Mouse (Mus musculus): ENCODE data around the gene Upk3b. TPM values are rescaled to one million over a fixed set of nuclear protein-coding genes. Genes with fewer than 3 reads are reported as not detected.

Upk3b gene
- polyA plus RNA-seq, 1 experiment from 2014 or later: 54.6 TPM

DNA sequence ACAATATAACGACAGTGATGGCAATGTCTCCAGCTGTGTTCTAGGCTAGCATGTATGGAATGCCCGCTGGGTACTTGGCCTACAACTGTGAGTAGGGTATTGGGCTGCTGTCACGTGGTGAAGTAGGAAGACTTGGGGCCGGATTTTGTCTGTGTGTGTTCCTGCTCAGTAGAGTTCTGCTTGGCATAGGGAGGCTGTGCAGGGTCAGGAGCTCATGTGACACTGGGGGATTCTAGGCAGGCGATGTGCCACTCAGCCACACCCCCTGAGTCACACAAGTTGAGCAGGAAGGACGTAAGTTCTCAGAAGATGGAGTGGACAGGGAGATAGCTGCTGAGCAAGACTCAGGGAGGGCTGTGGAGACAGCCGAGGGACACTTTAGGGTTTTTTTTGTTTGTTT lies 30.6 kb upstream of the Upk3b start:
- Histone ChIP-seq H3K27me3 (replicated peaks) (no peaks in the 10 kb centered on the region), H3K27ac (replicated peaks) (no peak overlapping the region), H3K9ac (no peak overlapping the region), H3K4me2 (no peak overlapping the region), H3K36me3 (peaks cover 34% of the 10 kb centered on the region), H3K9me3 (no peaks in the 10 kb centered on the region), H3K4me3 (no peak overlapping the region), H3K4me1 (peaks cover 28% of the 10 kb centered on the region)
- 61% methylated on average over 7 of the region's 7 CpGs for WGBS
- no peak for ATAC-seq (ENCODE audit: extremely low read depth, insufficient number of reproducible peaks, low FRiP score, low TSS enrichment)

- H3K4me2 ChIP-seq: peak overlapping the region; percentile 33
- peak overlapping the region; percentile 62 for H3K9ac ChIP-seq
- H3K4me1 ChIP-seq: peaks cover 55% of the 10 kb centered on the region
- no peaks in the 10 kb centered on the region for H3K27me3 ChIP-seq (replicated peaks)
- peak; percentile 67 for ATAC-seq (ENCODE audit: extremely low read depth, insufficient number of reproducible peaks, low FRiP score, low TSS enrichment)
- H3K9me3 ChIP-seq: no peaks in the 10 kb centered on the region
- WGBS: 46% methylated on average over 10 of the region's 10 CpGs
- peaks cover 51% of the 10 kb centered on the region for H3K36me3 ChIP-seq
- peak overlapping the region; percentile 78 for H3K27ac ChIP-seq (replicated peaks)
- no peak overlapping the region for H3K4me3 ChIP-seq
These were observed 23.4 kb upstream of the Upk3b start for GRCm38 (mm10) chr5:136014877-136015276.

GRCm38 (mm10) chr5:136015586-136015985 lies 22.7 kb upstream of the Upk3b start:
- Histone ChIP-seq H3K9ac (peak overlapping the region; percentile 62), H3K4me2 (peak overlapping the region; percentile 33), H3K4me1 (peaks cover 61% of the 10 kb centered on the region), H3K36me3 (peaks cover 51% of the 10 kb centered on the region), H3K27me3 (replicated peaks) (no peaks in the 10 kb centered on the region), H3K4me3 (no peak overlapping the region), H3K9me3 (no peaks in the 10 kb centered on the region), H3K27ac (replicated peaks) (peak overlapping the region; percentile 78)
- 73% methylated on average over 10 of the region's 10 CpGs for WGBS
- no peak for ATAC-seq (ENCODE audit: extremely low read depth, insufficient number of reproducible peaks, low FRiP score, low TSS enrichment)

- Histone ChIP-seq H3K4me1 (peaks cover 61% of the 10 kb centered on the region), H3K4me3 (no peak overlapping the region), H3K9me3 (no peaks in the 10 kb centered on the region), H3K36me3 (peaks cover 44% of the 10 kb centered on the region), H3K9ac (peak overlapping the region; percentile 63), H3K4me2 (peak overlapping the region; percentile 33; the same call in 1 of the 2 replicates), H3K27ac (replicated peaks) (peak overlapping the region; percentile 78), H3K27me3 (replicated peaks) (no peaks in the 10 kb centered on the region)
- 54% methylated on average over 10 of the region's 10 CpGs for WGBS
- ATAC-seq (ENCODE audit: extremely low read depth, insufficient number of reproducible peaks, low FRiP score, low TSS enrichment): no peak
These were observed 22.1 kb upstream of the Upk3b start for GRCm38 (mm10) chr5:136016014-136016876.

DNA sequence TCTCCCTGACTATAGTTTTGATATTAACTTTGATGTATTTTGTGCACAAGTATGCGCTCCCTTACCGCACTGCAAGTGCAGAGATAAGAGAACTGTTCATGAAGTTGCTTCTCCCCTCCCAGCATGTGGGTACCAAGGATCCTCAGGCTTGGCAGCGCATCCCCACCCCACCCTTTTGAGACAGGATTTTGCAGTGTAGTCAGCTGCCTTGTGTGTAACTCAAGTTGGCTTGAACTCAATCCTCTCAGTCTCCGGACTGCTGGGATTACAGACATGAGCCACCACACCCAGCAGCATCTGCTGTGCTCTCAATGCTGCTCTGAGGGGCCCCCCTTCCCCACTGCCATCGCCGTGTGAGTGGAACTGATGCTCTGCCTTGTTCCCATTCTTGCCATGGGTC lies 21.0 kb upstream of the Upk3b start:
- Histone ChIP-seq H3K4me2 (no peak overlapping the region), H3K4me3 (no peak overlapping the region), H3K9me3 (no peaks in the 10 kb centered on the region), H3K9ac (no peak overlapping the region), H3K27ac (replicated peaks) (no peak overlapping the region), H3K4me1 (peaks cover 61% of the 10 kb centered on the region), H3K36me3 (peaks cover 44% of the 10 kb centered on the region), H3K27me3 (replicated peaks) (no peaks in the 10 kb centered on the region)
- WGBS: 79% methylated on average over 6 of the region's 6 CpGs
- ATAC-seq (ENCODE audit: extremely low read depth, insufficient number of reproducible peaks, low FRiP score, low TSS enrichment): no peak

DNA sequence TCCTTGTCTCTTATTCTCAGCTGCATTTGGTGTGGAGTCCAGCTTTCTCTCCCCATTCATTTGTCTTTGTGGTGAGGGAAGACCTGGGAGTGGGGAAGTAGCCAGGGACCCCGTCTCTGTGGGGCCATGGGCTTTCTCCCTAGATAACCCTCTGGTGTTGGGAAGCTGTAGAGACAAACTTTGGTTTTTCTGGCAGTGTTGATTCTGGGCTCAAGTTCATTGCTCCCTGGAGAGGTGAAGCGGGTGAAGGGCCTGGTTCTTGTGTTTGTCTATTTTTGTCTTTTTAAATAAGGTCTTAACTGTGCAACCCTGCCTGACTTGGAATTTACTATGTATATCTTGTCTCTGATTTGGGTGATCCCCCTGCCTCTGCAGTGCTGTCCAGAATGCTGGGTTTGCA lies 19.6 kb upstream of the Upk3b start:
- ATAC-seq (ENCODE audit: extremely low read depth, insufficient number of reproducible peaks, low FRiP score, low TSS enrichment): no peak
- H3K9me3 ChIP-seq: no peaks in the 10 kb centered on the region
- H3K27ac ChIP-seq (replicated peaks): peak overlapping the region; percentile 66
- no peak overlapping the region for H3K9ac ChIP-seq
- peaks cover 41% of the 10 kb centered on the region for H3K36me3 ChIP-seq
- peaks cover 61% of the 10 kb centered on the region for H3K4me1 ChIP-seq
- WGBS: 62% methylated on average over 2 of the region's 2 CpGs
- no peak overlapping the region for H3K4me3 ChIP-seq
- no peaks in the 10 kb centered on the region for H3K27me3 ChIP-seq (replicated peaks)
- H3K4me2 ChIP-seq: no peak overlapping the region

GRCm38 (mm10) chr5:136019907-136020306 lies 18.4 kb upstream of the Upk3b start:
- WGBS: 9% methylated on average over 1 of the region's 1 CpGs
- ATAC-seq (ENCODE audit: extremely low read depth, insufficient number of reproducible peaks, low FRiP score, low TSS enrichment): no peak
- peaks cover 56% of the 10 kb centered on the region for H3K4me1 ChIP-seq

GRCm38 (mm10) chr5:136025712-136026111 lies 12.6 kb upstream of the Upk3b start:
- Histone ChIP-seq H3K27me3 (replicated peaks) (no peaks in the 10 kb centered on the region), H3K4me1 (no peaks in the 10 kb centered on the region), H3K27ac (replicated peaks) (no peak overlapping the region), H3K9me3 (no peaks in the 10 kb centered on the region), H3K4me3 (no peak overlapping the region), H3K4me2 (no peak overlapping the region), H3K36me3 (peaks cover 76% of the 10 kb centered on the region), H3K9ac (no peak overlapping the region)
- WGBS: 75% methylated on average over 3 of the region's 3 CpGs
- ATAC-seq (ENCODE audit: extremely low read depth, insufficient number of reproducible peaks, low FRiP score, low TSS enrichment): no peak

More at GRCm38 (mm10) chr5:136019907-136020306, 18.4 kb upstream of the Upk3b start:
- no peak overlapping the region for H3K4me2 ChIP-seq
- H3K9ac ChIP-seq: peak overlapping the region; percentile 10; the same call in 1 of the 2 replicates
- no peaks in the 10 kb centered on the region for H3K9me3 ChIP-seq
- no peaks in the 10 kb centered on the region for H3K27me3 ChIP-seq (replicated peaks)
- H3K27ac ChIP-seq (replicated peaks): peak overlapping the region; percentile 66
- H3K4me3 ChIP-seq: no peak overlapping the region
- peaks cover 41% of the 10 kb centered on the region for H3K36me3 ChIP-seq

DNA sequence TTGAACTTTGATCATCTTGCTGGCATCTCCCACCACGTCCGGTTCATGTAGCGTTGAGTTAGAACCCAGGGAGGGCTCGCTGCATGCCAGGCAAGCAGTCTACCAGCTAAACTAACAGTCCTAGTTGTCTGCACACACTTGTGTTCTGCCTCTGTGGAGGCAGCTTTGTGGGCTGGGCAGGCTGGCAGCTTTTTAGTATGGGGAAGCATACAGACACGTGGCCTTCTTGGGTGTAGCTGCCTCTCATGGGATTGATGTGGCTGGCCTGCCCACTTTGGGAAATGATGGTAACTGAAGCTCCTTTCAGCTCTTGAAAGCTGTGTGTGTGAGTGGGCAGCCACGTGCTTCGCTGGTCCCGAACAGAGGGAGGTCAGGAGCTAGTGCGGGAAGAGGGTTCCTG lies 11.4 kb upstream of the Upk3b start:
- Histone ChIP-seq H3K36me3 (peaks cover 82% of the 10 kb centered on the region), H3K9me3 (no peaks in the 10 kb centered on the region), H3K4me2 (no peak overlapping the region), H3K4me1 (no peaks in the 10 kb centered on the region), H3K9ac (no peak overlapping the region), H3K27me3 (replicated peaks) (no peaks in the 10 kb centered on the region), H3K27ac (replicated peaks) (no peak overlapping the region), H3K4me3 (no peak overlapping the region)
- WGBS: 85% methylated on average over 9 of the region's 9 CpGs
- no peak for ATAC-seq (ENCODE audit: extremely low read depth, insufficient number of reproducible peaks, low FRiP score, low TSS enrichment)

DNA sequence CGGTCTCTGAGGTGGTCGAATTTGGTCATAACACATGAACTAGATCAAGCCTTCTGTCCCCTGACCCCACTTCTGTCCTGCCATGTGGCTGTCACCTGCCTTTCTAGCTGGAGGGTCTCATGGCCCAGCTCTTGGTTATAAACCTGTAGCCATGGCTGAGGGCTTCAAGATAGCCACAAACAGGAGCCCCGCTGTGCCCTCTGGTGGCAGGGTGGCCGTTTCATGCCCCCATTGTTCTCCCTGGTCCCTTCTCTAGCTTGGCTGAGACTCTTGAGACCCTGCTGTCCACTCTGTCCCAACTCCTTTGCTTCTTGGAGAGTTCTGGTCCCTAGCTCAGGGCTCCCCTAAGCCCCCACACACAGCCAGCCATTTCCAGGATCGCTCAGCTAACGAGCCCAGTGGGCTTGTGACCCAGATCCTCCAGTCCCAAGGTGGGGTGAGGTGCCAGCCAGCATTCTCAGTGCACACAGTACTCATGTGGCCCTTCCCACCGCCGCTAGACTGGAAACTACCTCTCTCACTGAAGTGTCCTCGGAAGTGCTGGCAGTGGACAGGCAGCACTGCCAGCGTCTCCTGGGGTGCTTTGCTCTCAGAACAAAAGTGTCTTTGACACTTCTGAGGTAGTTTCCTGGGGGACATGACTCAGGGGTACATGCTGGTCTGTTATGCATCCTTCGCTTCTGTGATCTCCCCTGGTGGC lies 10.5 kb upstream of the Upk3b start:
- Histone ChIP-seq H3K4me3 (no peak overlapping the region), H3K36me3 (peaks cover 82% of the 10 kb centered on the region)
- no peak for ATAC-seq (ENCODE audit: extremely low read depth, insufficient number of reproducible peaks, low FRiP score, low TSS enrichment)

GRCm38 (mm10) chr5:136034868-136035267 lies 3.4 kb upstream of the Upk3b start:
- 0 out of 2 replicates have a peak, but pooled peaks cover 7% of the 10 kb centered on the region for H3K27me3 ChIP-seq (replicated peaks)
- no peak overlapping the region for H3K4me3 ChIP-seq
- ATAC-seq (ENCODE audit: extremely low read depth, insufficient number of reproducible peaks, low FRiP score, low TSS enrichment): no peak
- H3K36me3 ChIP-seq: peaks cover 32% of the 10 kb centered on the region
- 71% methylated on average over 4 of the region's 4 CpGs for WGBS
- 0 out of 2 replicates have a peak, but pooled peaks cover 5% of the 10 kb centered on the region for H3K4me1 ChIP-seq
- no peak overlapping the region for H3K9ac ChIP-seq
- no peak overlapping the region for H3K4me2 ChIP-seq
- H3K27ac ChIP-seq (replicated peaks): no peak overlapping the region
- no peaks in the 10 kb centered on the region for H3K9me3 ChIP-seq

More for the DNA sequence above, 10.5 kb upstream of the Upk3b start:
- 78% methylated on average over 11 of the region's 11 CpGs for WGBS
- H3K9me3 ChIP-seq: no peaks in the 10 kb centered on the region
- no peaks in the 10 kb centered on the region for H3K27me3 ChIP-seq (replicated peaks)
- H3K27ac ChIP-seq (replicated peaks): no peak overlapping the region
- no peaks in the 10 kb centered on the region for H3K4me1 ChIP-seq
- H3K4me2 ChIP-seq: no peak overlapping the region
- no peak overlapping the region for H3K9ac ChIP-seq
